Mouse (Mus musculus): Measurements from ENCODE around the gene Hs3st2. TPM values are rescaled to one million over a fixed set of nuclear protein-coding genes. Genes with fewer than 3 reads are reported as not detected.
A peak's percentile ranks its signal among the peaks of the same experiment; 100 is the strongest.

Hs3st2 gene
- polyA plus RNA-seq, 1 experiment from 2014 or later, result 0.87 TPM

DNA sequence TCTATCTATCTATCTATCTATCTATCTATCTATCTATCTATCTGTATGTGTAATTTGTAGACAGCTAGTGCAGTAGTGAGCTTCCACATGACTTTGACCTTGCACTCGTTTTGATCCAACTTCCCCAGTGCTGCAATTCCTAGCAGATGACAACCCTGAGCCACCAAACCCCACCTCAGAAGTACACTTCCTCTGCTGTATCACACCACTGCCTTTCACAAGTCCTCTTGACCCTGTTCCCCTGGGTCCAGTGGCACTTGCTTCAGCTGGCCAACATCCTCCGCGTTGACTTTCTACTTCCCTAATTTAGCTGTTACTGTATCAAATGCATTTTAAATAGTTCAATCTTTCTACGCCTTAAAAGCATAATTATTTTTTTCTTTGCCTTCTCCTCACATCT lies 54.6 kb downstream of the Hs3st2 start:
- no peaks in the 10 kb centered on the region for H3K9me3 ChIP-seq (ENCODE audit: control insufficient read depth, low read length)
- 87% methylated on average over 4 of the region's 4 CpGs for WGBS
- ATAC-seq, result no peak
- H3K36me3 ChIP-seq (ENCODE audit: control insufficient read depth, insufficient read depth, low read length), result no peaks in the 10 kb centered on the region
- H3K9ac ChIP-seq (ENCODE audit: low read depth, low read length), result no peak overlapping the region
- no peak overlapping the region for H3K4me3 ChIP-seq (ENCODE audit: low read length)
- H3K27me3 ChIP-seq (replicated peaks; ENCODE audit: control insufficient read depth, insufficient read depth, low read length), result no peaks in the 10 kb centered on the region
- H3K4me2 ChIP-seq (ENCODE audit: low read depth, low read length), result no peak overlapping the region
- no peaks in the 10 kb centered on the region for H3K4me1 ChIP-seq (ENCODE audit: control insufficient read depth, insufficient read depth, low read length)
- H3K27ac ChIP-seq (ENCODE audit: low read length), result no peak overlapping the region

DNA sequence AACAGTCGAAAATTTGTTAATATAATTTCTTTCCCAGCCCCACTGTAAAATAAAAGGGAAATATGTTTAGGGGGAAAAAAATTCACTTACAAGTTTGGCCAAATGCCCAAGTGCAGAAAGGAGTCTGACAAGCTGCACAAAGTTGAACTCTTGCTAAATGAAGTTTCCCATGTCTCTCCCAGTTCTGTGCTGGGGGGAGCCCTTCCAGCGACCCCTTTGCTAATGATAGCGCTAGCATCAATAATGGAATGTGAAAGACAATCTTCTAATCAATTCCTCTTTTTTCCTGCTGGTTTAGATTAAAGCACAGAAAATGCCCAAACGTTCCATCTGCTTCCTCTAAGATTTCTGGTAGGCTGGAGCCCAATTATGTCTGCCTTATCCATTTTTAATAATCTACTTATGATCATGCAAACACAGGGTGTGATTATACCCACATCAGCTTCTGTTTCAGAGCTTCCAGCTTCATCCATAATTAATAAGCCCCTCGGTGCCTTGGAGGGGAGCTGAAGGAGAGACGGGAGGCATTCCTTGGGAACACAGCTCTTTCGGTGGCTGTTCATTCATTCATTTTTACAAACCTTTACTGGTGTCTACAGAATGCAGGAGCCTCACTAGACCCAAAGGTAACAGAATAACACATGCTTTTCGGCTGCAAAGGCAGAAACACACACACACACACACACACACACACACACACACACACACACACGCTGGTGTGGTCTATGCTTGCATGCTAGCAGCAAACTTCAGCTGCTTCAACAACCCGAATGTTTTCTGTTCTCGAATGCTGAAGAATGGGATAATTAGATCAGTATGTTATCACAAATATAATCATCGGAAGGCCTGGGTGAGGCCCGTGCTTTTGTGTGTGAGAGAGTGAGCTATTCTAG lies 59.5 kb downstream of the Hs3st2 start:
- no peak overlapping the region for H3K4me2 ChIP-seq (ENCODE audit: low read depth, low read length)
- ATAC-seq, result no peak
- WGBS, result 59% methylated on average over 13 of the region's 13 CpGs
- H3K4me3 ChIP-seq (ENCODE audit: low read length), result no peak overlapping the region
- H3K9ac ChIP-seq (ENCODE audit: low read depth, low read length), result no peak overlapping the region
- H3K4me1 ChIP-seq (ENCODE audit: control insufficient read depth, insufficient read depth, low read length), result no peaks in the 10 kb centered on the region
- no peaks in the 10 kb centered on the region for H3K9me3 ChIP-seq (ENCODE audit: control insufficient read depth, low read length)
- no peaks in the 10 kb centered on the region for H3K27me3 ChIP-seq (replicated peaks; ENCODE audit: control insufficient read depth, insufficient read depth, low read length)
- H3K36me3 ChIP-seq (ENCODE audit: control insufficient read depth, insufficient read depth, low read length), result no peaks in the 10 kb centered on the region
- H3K27ac ChIP-seq (ENCODE audit: low read length), result no peak overlapping the region

DNA sequence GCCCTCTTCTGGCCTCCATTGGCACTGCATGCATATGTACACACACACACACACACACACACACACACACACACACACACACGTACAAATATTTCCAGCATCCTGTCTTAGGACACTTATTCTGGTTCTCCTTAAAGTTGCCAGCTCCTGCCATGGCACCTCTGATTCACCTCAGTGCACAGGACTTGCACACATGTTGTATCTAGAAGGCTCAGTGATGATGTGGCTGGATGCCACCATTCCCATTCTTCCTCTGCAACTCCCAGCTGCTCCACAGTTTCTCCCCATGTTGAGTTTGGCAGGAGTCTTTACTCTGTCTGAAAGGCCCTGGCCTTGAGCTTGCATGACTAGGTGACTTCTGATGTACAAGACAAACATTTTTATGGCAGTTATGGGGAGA lies 65.1 kb downstream of the Hs3st2 start:
- Histone ChIP-seq H3K4me2 (ENCODE audit: low read depth, low read length) (no peak overlapping the region), H3K9ac (ENCODE audit: low read depth, low read length) (no peak overlapping the region), H3K27ac (ENCODE audit: low read length) (no peak overlapping the region), H3K4me1 (ENCODE audit: control insufficient read depth, insufficient read depth, low read length) (no peaks in the 10 kb centered on the region), H3K36me3 (ENCODE audit: control insufficient read depth, insufficient read depth, low read length) (no peaks in the 10 kb centered on the region), H3K27me3 (replicated peaks; ENCODE audit: control insufficient read depth, insufficient read depth, low read length) (no peaks in the 10 kb centered on the region), H3K9me3 (ENCODE audit: control insufficient read depth, low read length) (no peaks in the 10 kb centered on the region), H3K4me3 (ENCODE audit: low read length) (no peak overlapping the region)
- no peak for ATAC-seq
- WGBS, result 82% methylated on average over 1 of the region's 1 CpGs

DNA sequence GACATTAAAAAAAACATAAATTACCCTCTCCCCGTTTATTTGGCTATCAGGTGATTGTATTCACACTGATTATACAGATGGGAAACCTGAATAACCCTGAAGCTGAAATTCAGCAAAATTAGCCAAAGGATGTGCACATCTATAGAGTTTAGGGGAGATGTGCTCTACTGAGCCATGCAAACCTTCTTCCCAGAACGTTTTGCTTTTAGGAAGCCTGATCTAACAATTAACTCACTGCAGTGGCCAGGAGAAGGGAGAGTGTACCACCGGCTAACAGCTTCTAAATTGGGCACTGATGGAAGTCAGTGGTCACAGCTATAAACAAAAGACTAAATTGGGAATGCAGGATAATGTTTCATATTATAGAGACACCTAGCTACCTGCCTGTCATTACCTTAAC lies 66.4 kb downstream of the Hs3st2 start:
- no peak for ATAC-seq
- H3K4me3 ChIP-seq (ENCODE audit: low read length), result no peak overlapping the region
- no peak overlapping the region for H3K9ac ChIP-seq (ENCODE audit: low read depth, low read length)
- no peaks in the 10 kb centered on the region for H3K27me3 ChIP-seq (replicated peaks; ENCODE audit: control insufficient read depth, insufficient read depth, low read length)
- H3K36me3 ChIP-seq (ENCODE audit: control insufficient read depth, insufficient read depth, low read length), result no peaks in the 10 kb centered on the region
- no peak overlapping the region for H3K27ac ChIP-seq (ENCODE audit: low read length)
- H3K4me1 ChIP-seq (ENCODE audit: control insufficient read depth, insufficient read depth, low read length), result no peaks in the 10 kb centered on the region
- 44% methylated on average over 3 of the region's 3 CpGs for WGBS
- no peaks in the 10 kb centered on the region for H3K9me3 ChIP-seq (ENCODE audit: control insufficient read depth, low read length)
- H3K4me2 ChIP-seq (ENCODE audit: low read depth, low read length), result no peak overlapping the region

DNA sequence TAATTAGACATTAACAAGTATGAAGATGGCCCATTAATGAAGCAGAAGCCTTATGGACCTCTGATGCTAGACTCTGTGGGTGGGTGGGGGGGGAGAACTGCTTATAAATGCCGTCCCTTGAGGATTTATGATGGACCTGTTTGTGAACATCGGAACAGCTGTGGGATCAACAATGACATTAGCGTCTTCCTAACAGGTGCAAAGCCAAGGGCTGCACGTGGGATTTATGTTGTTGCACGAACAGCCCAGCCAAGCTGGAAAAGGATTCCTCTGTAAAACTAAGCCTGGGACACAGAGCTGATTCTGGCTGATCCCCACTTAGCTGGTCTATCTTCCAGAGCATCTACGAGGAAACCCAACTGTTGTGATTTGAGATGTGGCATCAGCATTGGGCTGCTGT lies 69.0 kb downstream of the Hs3st2 start:
- Histone ChIP-seq H3K4me3 (ENCODE audit: low read length) (no peak overlapping the region), H3K4me2 (ENCODE audit: low read depth, low read length) (no peak overlapping the region), H3K27me3 (replicated peaks; ENCODE audit: control insufficient read depth, insufficient read depth, low read length) (no peaks in the 10 kb centered on the region), H3K9ac (ENCODE audit: low read depth, low read length) (no peak overlapping the region), H3K27ac (ENCODE audit: low read length) (no peak overlapping the region), H3K36me3 (ENCODE audit: control insufficient read depth, insufficient read depth, low read length) (no peaks in the 10 kb centered on the region), H3K9me3 (ENCODE audit: control insufficient read depth, low read length) (no peaks in the 10 kb centered on the region), H3K4me1 (ENCODE audit: control insufficient read depth, insufficient read depth, low read length) (no peaks in the 10 kb centered on the region)
- WGBS, result 72% methylated on average over 6 of the region's 6 CpGs
- ATAC-seq, result no peak

DNA sequence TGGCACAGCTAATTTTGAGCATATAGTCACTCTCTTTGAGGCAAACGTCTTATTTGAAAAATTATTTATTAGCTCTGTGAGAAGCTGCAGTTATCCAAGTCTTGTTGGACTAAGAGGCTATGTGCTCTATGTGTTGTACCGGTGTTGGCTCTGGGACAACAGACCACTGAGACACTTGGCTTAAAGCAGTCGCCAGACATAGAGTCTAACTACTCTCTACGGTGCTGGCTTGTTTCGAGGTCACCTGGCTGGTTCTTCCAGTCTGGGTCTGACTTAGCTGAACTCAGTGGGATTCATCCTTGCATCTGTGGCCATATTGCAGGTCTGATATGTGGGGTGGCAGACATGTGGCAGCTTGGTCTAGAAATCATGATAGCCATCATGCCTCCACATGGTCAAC lies 72.8 kb downstream of the Hs3st2 start:
- H3K27ac ChIP-seq (ENCODE audit: low read length), result no peak overlapping the region
- H3K4me2 ChIP-seq (ENCODE audit: low read depth, low read length), result no peak overlapping the region
- no peaks in the 10 kb centered on the region for H3K36me3 ChIP-seq (ENCODE audit: control insufficient read depth, insufficient read depth, low read length)
- no peaks in the 10 kb centered on the region for H3K27me3 ChIP-seq (replicated peaks; ENCODE audit: control insufficient read depth, insufficient read depth, low read length)
- H3K9me3 ChIP-seq (ENCODE audit: control insufficient read depth, low read length), result no peaks in the 10 kb centered on the region
- 87% methylated on average over 5 of the region's 5 CpGs for WGBS
- ATAC-seq, result no peak
- H3K4me3 ChIP-seq (ENCODE audit: low read length), result no peak overlapping the region
- H3K9ac ChIP-seq (ENCODE audit: low read depth, low read length), result no peak overlapping the region
- H3K4me1 ChIP-seq (ENCODE audit: control insufficient read depth, insufficient read depth, low read length), result no peaks in the 10 kb centered on the region

DNA sequence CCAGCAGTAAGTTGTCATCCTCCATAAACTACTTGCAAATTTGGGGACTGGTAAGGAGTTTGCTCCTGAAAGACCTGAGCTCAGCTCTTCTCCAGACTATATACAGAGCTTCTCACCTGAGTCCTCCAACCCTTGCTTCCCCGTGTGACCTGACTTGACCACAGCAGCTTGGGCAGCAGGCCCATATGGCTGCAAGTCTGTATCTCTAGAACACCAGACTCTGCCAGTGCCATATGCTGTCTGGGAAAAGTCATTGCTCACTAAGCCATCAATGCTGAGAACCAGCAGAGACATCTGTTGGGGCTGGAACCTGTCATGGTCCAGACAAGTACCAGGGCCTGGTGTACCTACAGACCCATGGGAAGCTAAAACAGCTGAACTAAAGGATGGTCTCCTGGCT lies 73.5 kb downstream of the Hs3st2 start:
- Histone ChIP-seq H3K4me3 (ENCODE audit: low read length) (no peak overlapping the region), H3K27ac (ENCODE audit: low read length) (no peak overlapping the region), H3K4me2 (ENCODE audit: low read depth, low read length) (no peak overlapping the region), H3K4me1 (ENCODE audit: control insufficient read depth, insufficient read depth, low read length) (no peaks in the 10 kb centered on the region), H3K27me3 (replicated peaks; ENCODE audit: control insufficient read depth, insufficient read depth, low read length) (no peaks in the 10 kb centered on the region), H3K9me3 (ENCODE audit: control insufficient read depth, low read length) (no peaks in the 10 kb centered on the region), H3K9ac (ENCODE audit: low read depth, low read length) (no peak overlapping the region), H3K36me3 (ENCODE audit: control insufficient read depth, insufficient read depth, low read length) (no peaks in the 10 kb centered on the region)
- no peak for ATAC-seq
- 77% methylated on average over 1 of the region's 1 CpGs for WGBS

DNA sequence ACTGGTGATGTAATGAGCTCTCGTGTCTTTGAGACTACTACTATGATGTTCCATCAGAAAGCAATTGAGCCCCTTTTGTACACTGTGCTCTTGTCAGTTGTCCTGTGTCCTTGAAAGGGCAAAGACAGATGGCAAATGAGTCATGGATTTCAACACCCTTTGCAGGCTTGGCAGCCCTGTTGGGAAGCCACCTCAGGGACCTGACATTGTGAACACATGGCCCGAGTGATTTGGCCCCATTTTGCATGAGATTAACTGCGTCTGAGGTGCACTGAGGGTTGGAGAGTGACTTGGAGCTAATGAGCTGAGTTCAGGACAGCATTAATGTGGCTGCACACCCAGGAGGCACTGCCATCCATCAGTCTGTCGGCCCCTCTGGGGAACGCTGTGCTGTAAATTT lies 74.7 kb downstream of the Hs3st2 start:
- Histone ChIP-seq H3K36me3 (ENCODE audit: control insufficient read depth, insufficient read depth, low read length) (no peaks in the 10 kb centered on the region), H3K27me3 (replicated peaks; ENCODE audit: control insufficient read depth, insufficient read depth, low read length) (no peaks in the 10 kb centered on the region), H3K4me3 (ENCODE audit: low read length) (no peak overlapping the region), H3K4me1 (ENCODE audit: control insufficient read depth, insufficient read depth, low read length) (no peaks in the 10 kb centered on the region), H3K27ac (ENCODE audit: low read length) (no peak overlapping the region), H3K9me3 (ENCODE audit: control insufficient read depth, low read length) (no peaks in the 10 kb centered on the region), H3K4me2 (ENCODE audit: low read depth, low read length) (no peak overlapping the region), H3K9ac (ENCODE audit: low read depth, low read length) (no peak overlapping the region)
- no peak for ATAC-seq
- 68% methylated on average over 5 of the region's 5 CpGs for WGBS

DNA sequence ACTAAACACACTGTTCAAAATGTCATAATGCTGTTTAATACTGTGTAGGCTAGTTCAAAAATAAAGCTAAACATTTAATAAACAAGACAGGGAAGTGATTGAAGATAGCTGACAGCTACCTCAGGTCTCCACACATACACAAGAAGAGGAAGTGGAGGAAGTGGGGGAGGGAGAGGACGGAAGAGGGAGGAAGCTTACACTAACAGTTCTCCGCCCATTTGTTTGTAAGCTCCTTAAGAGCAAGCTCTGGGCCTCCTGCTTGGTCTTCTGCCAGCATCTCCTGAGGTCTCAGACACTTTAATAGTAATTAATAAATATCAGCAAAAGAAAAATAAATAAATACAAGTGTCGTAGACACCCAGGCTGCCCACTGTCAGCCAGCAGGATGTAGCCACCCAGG lies 77.8 kb downstream of the Hs3st2 start:
- WGBS, result 48% methylated on average over 3 of the region's 3 CpGs
- H3K27me3 ChIP-seq (replicated peaks; ENCODE audit: control insufficient read depth, insufficient read depth, low read length), result no peaks in the 10 kb centered on the region
- no peak overlapping the region for H3K4me3 ChIP-seq (ENCODE audit: low read length)
- H3K9me3 ChIP-seq (ENCODE audit: control insufficient read depth, low read length), result no peaks in the 10 kb centered on the region
- no peaks in the 10 kb centered on the region for H3K4me1 ChIP-seq (ENCODE audit: control insufficient read depth, insufficient read depth, low read length)
- ATAC-seq, result no peak
- no peaks in the 10 kb centered on the region for H3K36me3 ChIP-seq (ENCODE audit: control insufficient read depth, insufficient read depth, low read length)
- no peak overlapping the region for H3K27ac ChIP-seq (ENCODE audit: low read length)
- no peak overlapping the region for H3K9ac ChIP-seq (ENCODE audit: low read depth, low read length)
- H3K4me2 ChIP-seq (ENCODE audit: low read depth, low read length), result no peak overlapping the region

DNA sequence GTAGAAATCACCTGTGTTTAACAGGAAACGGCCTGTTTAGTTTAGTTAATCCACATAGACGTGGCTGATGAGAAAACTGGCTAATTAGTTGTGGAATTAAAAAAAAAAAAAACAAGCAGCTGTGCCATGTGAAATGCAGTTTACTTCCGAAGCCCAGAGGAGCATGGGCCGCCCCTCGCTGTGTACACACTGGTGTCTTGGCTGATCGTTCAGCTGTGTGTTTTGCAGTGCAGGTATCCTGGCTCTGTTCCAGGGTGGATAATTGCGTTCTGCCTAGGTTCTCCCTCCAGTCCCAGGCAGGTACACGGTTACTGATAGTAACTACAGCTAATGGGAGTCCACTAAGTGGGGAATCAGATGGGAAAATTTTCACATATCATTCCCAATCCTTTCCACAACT lies 86.6 kb downstream of the Hs3st2 start:
- H3K9ac ChIP-seq (ENCODE audit: low read depth, low read length), result no peak overlapping the region
- no peaks in the 10 kb centered on the region for H3K4me1 ChIP-seq (ENCODE audit: control insufficient read depth, insufficient read depth, low read length)
- no peaks in the 10 kb centered on the region for H3K9me3 ChIP-seq (ENCODE audit: control insufficient read depth, low read length)

More for the DNA sequence above, 86.6 kb downstream of the Hs3st2 start:
- Histone ChIP-seq H3K27me3 (replicated peaks; ENCODE audit: control insufficient read depth, insufficient read depth, low read length) (no peaks in the 10 kb centered on the region), H3K36me3 (ENCODE audit: control insufficient read depth, insufficient read depth, low read length) (no peaks in the 10 kb centered on the region), H3K27ac (ENCODE audit: low read length) (no peak overlapping the region), H3K4me2 (ENCODE audit: low read depth, low read length) (no peak overlapping the region), H3K4me3 (ENCODE audit: low read length) (no peak overlapping the region)
- WGBS, result 40% methylated on average over 8 of the region's 8 CpGs
- ATAC-seq, result peak; percentile 33; the same call in 1 of the 2 replicates
